Mouse (Mus musculus) mature B cell (primary cell): Measurements from ENCODE around the gene Flot2.
"Not testable (repeated sequence)": the region's sequence is repeated elsewhere in the genome, so short reads cannot be mapped to it uniquely, and the experiment has no call there.

ENCODE experiments used
- in situ Hi-C: fragments of 300-500 bp; cut with MboI; formaldehyde crosslinking; loops from 2 replicates; pipeline ENCODE4 v1.14.3; 2019

Flot2 gene

DNA sequence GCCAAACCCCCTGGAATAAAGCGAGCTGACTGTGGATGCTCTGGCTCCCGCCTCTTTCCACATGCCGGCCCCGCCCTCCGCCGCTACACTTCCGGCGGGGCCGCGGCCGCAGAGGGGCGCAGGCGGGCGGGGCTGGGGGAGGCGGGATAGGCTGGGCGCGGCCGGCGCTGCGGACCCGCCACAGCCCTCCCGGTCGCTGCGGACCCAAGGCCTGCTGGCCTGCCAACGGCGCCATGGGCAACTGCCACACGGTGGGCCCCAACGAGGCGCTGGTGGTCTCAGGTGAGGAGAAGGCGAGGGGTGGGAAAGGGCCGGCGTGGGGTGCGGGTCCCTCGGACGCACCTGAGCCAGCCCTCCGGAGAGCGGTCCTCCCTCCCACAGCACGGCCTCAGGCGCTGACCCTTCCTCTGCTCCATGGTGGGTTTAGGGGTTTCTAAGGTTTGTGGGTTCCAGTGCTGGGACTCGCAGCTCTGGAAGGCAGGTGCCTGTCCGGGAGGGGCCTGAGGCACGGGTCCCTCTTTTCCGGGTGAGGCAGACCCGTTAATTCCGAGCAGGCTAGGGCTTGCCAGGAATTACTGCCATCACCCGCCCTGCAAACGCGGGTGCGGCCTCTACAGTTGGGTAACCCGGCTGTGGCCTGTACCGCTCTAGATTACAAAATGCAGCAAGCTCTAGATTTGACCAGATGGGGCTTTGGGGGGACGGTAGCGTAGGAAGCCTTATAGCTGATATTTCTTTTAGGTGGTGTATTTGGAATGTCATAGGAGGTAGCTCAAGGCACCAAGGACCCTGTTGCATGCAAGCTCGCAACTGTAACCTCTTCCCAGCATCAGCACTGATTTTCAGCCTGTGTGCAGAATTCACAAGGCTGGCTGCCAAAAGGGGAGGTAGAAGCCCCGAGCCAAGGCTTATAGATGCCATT is at the start of gene Flot2:
Gene Flot2, plus strand, starts transcription at position 101 of the 922 bp plus-strand sequence.
- in situ Hi-C loops, result no loop called here

DNA sequence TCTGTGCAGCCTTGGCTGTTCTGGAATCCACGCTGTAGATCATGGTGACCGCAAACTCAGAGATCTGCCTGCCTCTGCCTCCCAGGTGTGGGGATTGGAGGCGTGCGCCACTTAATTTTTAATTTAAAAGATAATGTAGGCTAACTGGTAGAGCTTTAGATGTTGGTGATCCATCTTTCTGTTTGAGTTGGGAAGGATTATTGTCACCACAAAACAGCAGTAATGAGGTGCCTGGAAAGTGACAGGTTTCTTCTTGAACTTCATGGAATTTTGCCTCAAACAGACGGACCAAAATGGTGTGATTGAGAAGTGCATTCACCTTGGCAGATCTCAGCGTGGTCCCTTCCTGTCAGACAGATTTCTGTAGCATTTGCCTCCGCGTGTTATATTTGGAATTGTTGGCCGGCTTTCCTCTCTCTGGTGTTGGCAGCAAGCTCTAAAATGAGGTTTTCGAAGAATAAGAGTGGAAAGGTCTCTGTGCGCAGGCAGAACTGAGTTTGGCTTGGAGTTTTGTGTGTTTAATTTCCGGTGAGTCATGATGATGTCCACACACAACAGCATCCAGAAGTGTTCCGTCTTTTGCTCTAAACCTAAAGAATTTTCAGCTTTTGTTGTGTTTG is 48.5 kb upstream of the Flot2 start:
- in situ Hi-C loops, result no loop called here

DNA sequence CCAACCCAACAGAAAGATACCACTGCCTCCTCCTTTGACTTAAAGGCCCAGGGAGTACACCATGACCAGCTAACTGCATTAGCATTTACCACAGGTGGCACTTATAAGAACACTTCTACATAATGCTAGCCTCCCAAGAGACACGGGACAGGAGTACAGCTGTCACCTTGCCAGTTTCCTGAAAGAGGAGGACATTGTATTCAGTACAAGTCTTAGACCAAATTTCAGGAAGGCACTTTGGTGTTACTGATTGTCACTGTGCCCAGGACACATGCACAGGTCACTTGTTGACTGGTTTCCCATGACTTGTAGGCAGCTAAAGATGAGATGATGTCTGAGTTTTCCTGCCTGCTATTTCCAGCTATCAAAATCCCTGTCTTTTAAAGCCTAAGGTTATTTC is 42.2 kb upstream of the Flot2 start:
- in situ Hi-C loops, result no loop called here

DNA sequence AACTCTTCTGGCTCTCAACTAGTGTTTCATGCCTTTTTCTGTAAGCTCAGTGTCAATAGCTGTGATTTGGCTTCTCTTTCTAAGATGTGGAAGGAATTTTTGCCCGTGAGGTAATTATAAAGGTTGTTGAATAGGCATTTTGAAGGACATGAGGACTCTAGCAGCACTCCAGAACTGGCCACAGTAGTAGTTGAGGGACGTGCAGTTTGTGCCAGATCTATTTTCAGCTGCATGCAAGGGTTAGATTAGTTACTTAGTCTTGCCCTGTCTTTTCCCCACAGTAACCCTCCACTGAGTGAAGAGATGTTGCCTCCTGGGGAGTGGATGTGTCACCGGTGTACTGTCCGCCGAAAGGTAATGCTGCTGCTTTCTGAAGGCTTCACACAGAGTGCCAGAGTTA is 31.3 kb upstream of the Flot2 start:
- in situ Hi-C loops, result no loop called here

DNA sequence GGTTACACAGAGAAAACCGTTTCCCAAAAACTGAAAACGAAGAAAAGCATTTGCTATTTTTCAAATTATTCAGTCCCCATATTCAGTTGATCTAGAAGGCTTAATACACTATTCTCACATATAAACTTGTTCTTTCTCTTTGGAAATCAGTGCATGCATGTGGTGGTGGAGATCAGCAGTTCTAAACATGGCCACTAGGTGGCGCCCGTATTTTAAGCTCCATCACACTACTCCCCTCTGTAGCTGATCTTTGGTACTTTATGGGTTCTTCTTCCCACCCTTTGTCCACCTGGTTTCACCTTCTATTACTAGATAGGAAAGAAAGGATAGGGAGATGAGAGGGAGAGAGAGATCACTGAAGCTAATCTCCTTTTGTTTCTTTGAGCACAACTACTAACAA is 18.1 kb upstream of the Flot2 start:
- in situ Hi-C loops, result no loop called here

DNA sequence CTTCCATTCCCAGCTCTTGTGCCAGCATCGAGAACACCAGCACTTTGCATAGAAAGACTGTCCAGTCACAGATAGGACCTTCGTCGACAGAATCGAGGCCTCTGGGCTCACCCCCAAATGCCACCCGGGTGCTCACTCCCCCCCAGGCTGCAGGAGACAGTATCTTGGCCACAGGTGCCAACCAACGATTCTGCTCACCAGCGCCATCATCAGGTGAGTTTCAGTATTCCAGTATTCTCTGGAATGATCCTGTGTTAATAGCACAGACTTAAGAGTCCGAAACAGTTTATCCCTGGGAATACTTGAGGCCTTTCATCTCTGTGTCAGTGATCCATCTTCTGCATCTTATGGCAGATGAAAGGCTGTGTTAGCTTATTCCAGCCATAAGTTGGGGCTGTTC is 14.1 kb upstream of the Flot2 start:
- in situ Hi-C loops, result no loop called here

DNA sequence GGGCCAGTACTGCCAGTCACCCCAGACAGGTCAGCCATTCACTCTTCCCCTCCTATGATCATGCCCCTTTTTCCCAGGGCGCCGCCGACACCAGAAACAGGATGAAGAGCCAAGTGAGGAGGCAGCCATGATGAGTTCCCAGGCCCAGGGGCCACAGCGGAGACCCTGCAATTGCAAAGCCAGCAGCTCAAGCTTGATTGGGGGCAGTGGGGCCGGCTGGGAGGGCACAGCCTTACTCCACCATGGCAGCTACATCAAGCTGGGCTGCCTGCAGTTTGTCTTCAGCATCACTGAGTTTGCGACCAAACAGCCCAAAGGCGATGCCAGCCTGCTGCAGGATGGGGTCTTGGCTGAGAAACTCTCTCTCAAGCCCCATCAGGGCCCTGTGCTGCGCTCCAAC is 8.5 kb upstream of the Flot2 start:
- in situ Hi-C loops, result no loop called here

DNA sequence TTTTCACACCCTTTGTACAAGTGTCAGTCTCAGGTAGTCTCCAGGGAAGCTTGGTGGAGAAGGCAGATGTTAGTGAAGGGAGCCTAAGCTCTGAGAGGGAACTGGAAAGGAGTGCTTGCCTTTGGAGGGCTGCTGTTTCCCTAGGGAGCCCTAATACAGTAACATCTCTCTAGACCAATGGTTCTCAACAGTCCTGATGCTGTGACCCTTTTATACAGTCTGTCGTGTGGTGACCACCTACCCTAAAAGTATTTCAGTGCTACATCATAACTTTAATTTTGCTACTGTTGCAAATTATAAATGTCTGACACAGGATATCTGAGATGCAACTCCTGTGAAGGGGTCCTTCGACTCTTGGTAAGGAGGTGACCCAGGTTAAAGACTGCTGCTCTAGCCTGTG is 7.1 kb upstream of the Flot2 start:
- in situ Hi-C loops, result no loop called here

DNA sequence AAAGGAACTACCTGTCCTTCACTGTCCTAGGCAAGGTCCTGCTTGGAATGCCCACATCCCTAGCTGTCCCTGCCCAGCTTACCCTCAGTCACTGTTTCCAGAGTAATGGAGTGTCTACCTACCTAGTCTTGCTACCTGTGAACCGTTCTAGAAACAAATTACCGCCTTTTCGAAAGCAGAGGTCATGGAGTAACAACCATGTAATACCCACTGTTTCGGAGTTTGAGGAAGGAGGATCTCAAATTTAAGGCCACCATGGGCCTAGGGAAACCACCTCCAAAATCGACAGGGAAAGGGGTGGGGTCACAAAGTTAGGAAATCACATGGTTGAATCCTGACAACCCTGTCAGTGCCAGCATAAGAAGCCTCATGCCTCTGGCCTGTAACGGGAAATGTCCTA is 6.3 kb upstream of the Flot2 start:
- in situ Hi-C loops, result no loop called here

DNA sequence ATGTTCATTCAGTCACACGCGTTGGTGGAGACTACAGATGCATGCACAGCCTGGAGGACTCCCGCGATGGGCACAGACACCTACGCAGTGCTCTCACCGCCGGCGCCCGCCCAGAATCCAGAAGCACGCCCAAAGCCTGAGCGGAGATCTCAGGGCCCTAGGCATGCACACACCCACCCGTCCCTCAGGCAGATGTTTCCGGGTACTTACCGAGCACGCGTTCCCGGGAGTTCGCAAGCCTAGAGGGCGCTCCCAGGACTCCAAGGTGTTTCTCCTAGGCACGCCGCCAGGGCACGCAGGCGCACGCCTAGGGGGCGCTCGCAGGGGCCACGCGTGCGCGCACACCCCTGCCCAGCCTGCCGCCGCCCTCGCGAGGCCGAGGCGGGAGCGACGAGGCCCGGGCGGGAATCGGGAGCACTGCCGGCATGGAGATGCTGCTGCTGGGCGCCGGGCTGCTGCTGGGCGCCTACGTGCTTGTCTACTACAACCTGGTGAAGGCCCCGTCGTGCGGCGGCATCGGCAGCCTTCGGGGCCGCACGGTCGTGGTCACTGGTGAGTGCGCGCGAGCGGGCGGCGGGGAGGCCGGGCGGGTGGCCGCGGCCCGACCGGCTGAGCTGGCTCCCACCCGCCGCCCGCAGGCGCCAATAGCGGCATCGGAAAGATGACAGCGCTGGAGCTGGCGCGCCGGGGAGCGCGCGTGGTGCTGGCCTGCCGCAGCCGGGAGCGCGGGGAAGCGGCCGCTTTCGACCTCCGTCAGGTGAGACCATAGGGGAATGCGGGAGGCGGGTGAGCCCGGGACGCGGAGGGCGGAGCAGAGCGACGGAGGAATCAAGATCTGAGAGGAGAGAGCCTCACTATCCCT is 5.6 kb upstream of the Flot2 start, which contains the start of gene Dhrs13:
Gene Dhrs13, plus strand, starts transcription at position 334 of the 862 bp plus-strand sequence.
- in situ Hi-C loops, result no loop called here

DNA sequence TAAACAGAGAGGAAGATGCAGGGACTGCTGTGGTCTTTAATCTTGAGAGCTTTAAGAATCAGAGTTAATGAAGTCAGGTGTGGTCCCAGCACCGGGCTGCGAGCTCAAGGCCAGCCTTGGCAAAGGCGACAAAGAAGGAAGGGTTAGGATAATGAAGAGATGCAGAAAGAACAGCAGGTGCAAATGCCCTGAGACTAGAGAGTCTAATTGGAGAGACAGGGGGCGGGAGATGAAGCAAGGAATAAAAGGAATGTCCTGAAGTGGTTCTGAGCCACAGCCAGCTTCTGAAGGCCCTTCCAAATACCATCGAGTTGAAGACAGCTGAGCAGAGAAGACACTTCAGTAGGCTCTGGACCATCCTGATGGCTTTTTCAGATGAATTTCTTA is 4.9 kb upstream of the Flot2 start:
- in situ Hi-C loops, result no loop called here

DNA sequence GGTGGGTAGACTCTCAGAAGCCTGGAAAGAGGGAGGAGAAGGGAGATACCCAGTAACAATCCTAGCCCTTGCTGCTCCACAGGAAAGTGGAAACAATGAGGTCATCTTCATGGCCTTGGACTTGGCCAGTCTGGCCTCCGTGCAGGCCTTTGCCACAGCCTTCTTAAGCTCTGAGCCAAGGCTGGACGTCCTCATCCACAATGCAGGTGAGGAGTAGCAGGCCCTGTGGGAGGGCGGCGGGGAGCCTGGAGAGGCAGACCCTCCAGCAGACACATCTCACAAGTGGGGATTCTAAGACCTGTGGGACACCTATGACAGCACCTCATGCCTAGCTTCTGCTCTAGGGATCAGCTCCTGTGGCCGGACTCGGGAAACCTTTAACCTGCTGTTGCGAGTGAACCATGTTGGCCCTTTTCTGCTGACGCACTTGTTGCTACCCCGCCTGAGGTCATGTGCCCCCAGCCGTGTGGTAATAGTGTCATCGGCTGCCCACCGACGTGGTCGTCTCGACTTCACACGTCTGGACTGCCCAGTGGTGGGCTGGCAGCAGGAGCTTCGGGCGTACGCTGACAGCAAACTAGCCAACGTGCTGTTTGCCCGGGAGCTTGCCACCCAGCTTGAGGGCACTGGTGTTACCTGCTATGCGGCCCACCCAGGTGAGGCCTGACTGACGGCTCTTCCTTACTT is 3.7 kb upstream of the Flot2 start:
- in situ Hi-C loops, result no loop called here

DNA sequence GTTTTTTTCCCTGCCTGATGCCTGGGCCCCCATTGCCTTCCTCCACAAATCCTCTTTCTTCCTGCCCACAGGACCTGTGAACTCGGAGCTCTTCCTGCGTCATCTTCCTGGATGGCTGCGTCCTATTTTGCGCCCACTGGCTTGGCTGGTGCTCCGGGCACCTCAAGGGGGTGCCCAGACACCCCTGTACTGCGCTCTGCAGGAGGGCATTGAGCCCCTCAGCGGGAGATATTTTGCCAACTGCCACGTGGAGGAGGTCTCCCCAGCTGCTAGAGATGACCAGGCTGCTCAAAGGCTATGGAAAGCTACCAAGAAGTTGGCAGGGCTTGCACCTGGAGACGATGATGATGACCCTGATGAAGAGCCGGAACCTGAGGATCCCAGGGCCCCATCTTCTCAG is 940 bp upstream of the Flot2 start:
- in situ Hi-C loops, result no loop called here

DNA sequence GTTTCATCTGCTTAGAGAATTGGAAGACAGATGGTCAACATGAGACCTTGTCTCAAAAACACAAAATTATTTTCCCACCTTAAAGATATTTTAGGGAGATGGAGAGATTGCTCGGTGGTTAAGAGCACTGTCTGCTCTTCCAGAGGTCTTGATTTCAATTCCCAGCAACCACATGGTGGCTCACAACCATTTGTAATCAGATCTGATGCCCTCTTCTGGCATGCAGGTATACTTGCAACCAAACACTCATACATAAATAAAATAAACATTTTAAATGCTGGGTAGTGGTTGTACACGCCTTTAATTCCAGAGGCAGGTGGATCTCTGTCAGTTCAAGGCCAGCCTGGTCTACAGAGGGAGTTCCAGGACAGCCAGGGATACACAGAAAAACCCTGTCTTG is 3.1 kb downstream of the Flot2 start:
- in situ Hi-C loops, result no loop called here

DNA sequence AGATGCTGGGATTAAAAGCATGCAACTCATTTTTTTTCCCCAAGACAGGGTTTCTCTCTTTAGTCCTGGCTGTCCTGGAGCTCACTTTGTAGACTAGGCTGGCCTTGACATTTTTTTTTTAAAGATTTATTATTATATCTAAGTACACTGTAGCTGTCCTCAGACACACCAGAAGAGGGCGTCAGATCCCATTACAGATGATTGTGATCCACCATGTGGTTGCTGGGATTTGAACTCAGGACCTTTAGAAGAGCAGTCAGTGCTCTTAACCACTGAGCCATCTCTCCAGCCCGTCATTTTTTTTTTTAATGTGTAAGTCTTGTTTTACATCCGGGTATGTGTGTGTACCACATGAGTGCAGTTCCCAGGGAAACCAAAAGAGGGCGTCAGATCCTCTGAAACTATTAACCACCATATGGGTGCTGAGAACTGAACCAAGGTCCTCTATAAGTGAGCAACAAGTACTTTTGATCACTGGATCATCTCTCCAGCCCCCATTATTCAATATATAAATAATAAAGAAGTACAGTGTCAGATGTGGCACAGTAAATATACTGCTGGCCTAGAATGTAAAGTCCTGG is 4.6 kb downstream of the Flot2 start:
- in situ Hi-C loops, result not testable (repeated sequence)

DNA sequence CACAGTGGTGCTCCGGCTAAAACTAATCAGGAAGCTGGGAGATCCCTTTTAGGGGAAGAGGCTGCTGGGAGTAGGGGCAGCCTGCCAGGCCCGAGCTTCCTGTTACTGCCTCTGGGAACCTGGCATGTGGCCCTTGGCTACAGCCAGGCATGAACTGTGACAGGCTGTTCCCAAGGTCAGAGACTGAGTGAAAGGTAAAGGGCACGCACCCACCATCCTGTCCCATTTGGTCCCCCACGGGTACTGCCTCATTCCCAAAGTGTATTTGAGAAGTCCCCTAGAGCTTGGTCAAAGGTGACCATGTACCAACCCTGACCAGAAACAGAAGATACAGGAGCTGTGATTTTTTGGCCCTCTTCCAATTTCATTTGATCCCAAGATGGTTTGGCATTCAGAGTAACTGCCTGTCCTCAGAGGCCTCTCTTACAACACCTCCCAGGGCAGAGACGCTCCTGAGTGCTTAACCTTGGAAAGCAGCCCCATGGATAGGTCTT is 7.1 kb downstream of the Flot2 start:
- in situ Hi-C loops, result no loop called here

DNA sequence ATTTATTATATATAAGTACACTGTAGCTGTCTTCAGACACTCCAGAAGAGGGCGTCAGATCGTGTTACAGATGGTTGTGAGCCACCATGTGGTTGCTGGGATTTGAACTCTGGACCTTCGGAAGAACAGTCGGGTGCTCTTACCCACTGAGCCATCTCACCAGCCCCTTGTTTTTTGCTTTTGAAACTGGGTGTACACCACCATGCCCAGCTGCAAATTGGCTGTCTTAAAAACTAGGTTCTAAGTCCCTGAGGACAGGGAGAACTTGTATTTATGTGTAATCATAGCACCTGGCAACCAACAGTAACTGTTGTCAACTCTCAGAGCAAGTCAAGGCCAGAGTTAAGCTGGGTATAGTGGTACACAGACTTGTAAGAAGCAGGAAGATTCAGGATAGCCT is 10.9 kb downstream of the Flot2 start:
- in situ Hi-C loops, result not testable (repeated sequence)

DNA sequence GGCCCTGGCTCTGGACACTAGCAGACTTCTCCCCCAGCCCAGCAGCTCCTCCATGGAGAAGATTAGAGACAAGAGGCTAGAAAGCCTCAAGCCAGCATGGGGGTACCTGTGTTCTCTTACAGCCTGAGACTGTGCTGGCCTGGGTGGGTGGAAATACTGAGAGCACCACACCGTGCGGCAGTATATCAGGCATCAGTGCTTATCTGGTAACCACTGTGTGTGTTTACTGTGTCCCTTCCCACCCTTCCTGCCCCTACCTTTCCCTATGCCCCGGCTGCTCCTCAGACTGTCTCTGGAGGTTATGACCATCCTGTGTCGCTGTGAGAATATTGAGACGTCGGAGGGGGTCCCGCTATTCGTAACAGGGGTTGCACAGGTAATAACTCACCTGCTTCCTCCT is 15.3 kb downstream of the Flot2 start:
- in situ Hi-C loops, result no loop called here

DNA sequence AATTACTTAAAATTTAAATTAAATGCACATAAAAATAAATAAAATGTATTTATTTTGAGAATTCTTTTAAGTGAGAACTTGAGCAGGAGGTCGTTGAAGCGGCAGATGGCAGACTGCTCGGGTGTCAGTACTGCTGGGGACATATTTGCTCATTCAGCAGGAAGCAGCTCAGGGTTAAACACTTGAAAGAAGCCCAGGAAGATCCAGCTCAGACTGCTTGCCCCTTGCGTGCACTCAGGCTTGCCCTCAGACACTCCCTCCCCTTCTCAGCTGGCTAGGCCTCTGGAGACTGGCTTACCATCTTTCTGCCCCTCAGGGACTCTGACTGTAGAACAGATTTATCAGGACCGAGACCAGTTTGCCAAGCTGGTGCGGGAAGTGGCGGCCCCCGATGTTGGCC is 19.2 kb downstream of the Flot2 start:
- in situ Hi-C loops, result no loop called here

DNA sequence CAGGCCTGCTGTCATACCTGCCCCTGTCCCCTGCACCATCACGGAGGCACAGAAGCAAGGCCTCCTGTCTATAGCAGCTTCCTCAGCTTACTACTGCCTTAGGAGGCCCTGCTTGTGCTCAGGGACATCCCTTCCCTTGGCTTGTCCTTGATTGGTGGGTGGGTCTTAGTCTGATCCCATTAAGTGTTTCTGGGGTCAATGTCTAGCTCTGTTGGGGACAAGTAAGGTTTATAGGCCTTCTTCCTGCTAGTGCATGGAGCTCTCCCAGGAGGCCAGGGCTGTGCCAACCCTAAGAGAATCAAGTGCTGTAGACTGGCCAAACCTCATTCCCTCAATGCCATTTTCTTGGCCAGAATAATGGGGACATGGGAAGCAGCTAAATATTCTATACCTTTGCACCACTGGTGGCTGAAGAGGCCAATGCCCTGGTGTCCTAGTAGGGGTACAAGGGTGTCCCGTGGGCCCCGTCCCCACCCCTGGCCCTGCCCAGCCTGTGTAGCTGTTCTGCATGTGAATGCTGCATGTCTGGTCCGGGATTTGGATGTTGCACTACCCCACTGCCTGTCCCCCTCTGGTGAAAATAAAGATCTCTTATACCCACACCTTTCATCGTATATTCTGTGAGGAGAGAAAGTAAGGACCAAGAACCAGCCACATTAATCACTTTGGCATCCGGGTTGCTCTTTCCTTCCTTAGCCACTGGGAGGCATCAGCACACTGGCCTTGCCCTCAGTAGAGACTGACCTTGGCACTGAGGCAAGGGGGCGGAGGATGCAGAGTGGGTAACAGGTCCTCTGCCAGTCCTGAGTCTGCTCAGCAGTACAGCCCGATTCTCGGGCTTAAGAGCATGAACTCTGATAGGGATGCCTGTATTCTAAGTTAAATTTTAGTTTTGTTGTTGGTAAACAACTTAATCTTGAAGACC is 22.4 kb downstream of the Flot2 start:
- in situ Hi-C loops, result no loop called here
